Mouse (Mus musculus): ENCODE results near the gene Gm20388. TPM values are rescaled to one million over a fixed set of nuclear protein-coding genes. Genes with fewer than 3 reads are reported as not detected.
A peak's percentile ranks its signal among the peaks of the same experiment; 100 is the strongest.

Gene Gm20388
- polyA plus RNA-seq, 1 experiment from 2014 or later = not detected

DNA sequence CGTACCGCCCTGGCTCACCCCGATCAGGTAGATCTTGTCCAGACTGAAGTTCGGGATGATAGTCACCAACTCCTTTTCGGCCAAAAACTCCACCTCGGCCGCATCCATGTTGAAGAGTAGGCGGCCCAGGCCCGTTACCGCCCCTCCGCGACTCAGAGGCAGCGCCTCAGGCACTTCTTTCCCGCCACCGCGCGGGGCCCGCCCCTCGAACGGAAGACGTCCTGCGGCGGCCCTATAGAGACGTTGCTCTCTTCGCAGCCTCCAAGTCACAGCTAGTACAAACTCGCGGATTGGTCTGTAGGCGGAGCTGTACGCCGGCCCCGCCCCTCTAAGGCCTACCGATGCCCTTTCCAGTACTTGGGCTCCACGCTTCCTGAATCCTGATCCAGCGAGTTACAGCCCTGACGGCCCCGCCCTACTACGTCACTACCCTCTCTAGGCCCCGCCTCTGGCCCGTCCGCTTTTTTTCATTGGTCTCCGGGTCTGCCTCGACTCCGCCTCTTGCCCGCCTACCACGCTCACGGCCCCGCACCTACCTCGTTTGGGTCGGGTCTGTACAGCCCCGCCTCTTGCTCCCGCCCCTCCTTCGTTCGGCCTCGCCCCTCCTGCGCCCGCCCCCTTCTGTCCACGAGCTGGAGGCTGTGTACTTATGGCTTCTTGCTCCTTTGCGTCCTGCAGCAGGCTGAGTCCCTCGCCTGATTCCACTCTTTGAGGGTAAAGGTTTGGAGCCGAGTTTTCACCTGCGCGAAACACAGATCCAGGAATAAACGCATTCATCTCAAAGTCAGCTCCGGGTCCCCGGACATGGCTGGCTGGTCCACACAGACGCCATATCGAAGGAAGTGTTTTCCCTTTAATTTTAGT is 678.5 kb downstream of the Gm20388 start, which contains the start of gene Gins2:
Gene Gins2, minus strand, starts transcription at position 397 of the 864 bp plus-strand sequence.
- H3K9ac ChIP-seq (ENCODE audit: low read length) = peak within 1 kb of the TSS; percentile 91
- peaks cover 29% of the 10 kb centered on the region for H3K36me3 ChIP-seq (ENCODE audit: control insufficient read depth, insufficient read depth, low read length)
- H3K9me3 ChIP-seq (ENCODE audit: control insufficient read depth, low read length) = no peaks in the 10 kb centered on the region
- H3K4me1 ChIP-seq (ENCODE audit: control insufficient read depth in 2 of 2, insufficient read depth in 2 of 2, low read length in 2 of 2) = peaks cover 8 to 27% of the 10 kb centered on the region in 2 experiments; a peak in 3 of 4 replicates
- peak within 1 kb of the TSS; percentile 54 to 89 for H3K27ac ChIP-seq (replicated peaks in 1 of 2; ENCODE audit: control insufficient read depth in 1 of 2, insufficient read depth in 1 of 2, low read depth in 2 of 2, low read length in 2 of 2)
- H3K4me2 ChIP-seq (ENCODE audit: low read length) = peak within 1 kb of the TSS; percentile 93
- H3K27me3 ChIP-seq (ENCODE audit: control insufficient read depth, insufficient read depth, low read length) = no peaks in the 10 kb centered on the region
- H3K4me3 ChIP-seq (ENCODE audit: control insufficient read depth in 1 of 2, insufficient read depth in 1 of 2, low read depth in 1 of 2, low read length in 2 of 2) = peak within 1 kb of the TSS; percentile 58 to 76
- WGBS = under 1% methylated on average over 67 of the region's 67 CpGs
- ATAC-seq (ENCODE audit: insufficient number of reproducible peaks, insufficient read depth, low FRiP score, low read depth) = peak; percentile 97

DNA sequence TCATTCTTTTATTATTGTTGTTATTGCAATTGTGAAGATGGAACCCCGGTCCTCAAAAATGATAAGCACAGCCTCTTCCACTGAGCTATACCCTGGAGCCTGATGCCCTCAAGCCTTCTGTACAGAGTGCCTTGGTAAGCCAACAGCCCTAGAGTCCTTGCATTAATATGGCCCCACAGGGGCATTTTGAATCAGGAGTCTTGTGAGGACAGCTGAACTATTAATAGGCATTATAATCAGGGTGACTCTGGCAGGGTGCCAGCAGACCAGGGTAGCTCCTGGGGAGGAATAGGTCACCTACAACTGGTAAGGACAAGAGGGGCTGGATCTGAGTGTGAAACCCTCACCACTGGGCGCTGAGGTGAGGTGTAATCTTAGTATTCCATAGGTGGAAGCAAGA is 679.3 kb downstream of the Gm20388 start:
- Histone ChIP-seq H3K36me3 (ENCODE audit: control insufficient read depth, insufficient read depth, low read length) (peaks cover 22% of the 10 kb centered on the region), H3K27me3 (ENCODE audit: control insufficient read depth, insufficient read depth, low read length) (no peaks in the 10 kb centered on the region), H3K4me2 (ENCODE audit: low read length) (peak overlapping the region; percentile 81), H3K9ac (ENCODE audit: low read length) (peak overlapping the region; percentile 71), H3K4me1 (ENCODE audit: control insufficient read depth in 2 of 2, insufficient read depth in 2 of 2, low read length in 2 of 2) (peaks cover 8 to 27% of the 10 kb centered on the region in 2 experiments; a peak in 3 of 4 replicates), H3K9me3 (ENCODE audit: control insufficient read depth, low read length) (0 out of 2 replicates have a peak, but pooled peaks cover 2% of the 10 kb centered on the region), H3K4me3 (ENCODE audit: control insufficient read depth in 1 of 2, insufficient read depth in 1 of 2, low read depth in 1 of 2, low read length in 2 of 2) (peak overlapping the region; percentile 48 to 58; a peak in 3 of 4 replicates), H3K27ac (replicated peaks in 1 of 2; ENCODE audit: control insufficient read depth in 1 of 2, insufficient read depth in 1 of 2, low read depth in 2 of 2, low read length in 2 of 2) (peak overlapping the region; percentile 54 to 89)
- 27% methylated on average over 2 of the region's 2 CpGs for WGBS
- 0 out of 2 replicates have a peak, but pooled peaks have one; percentile 2 for ATAC-seq (ENCODE audit: insufficient number of reproducible peaks, insufficient read depth, low FRiP score, low read depth)

DNA sequence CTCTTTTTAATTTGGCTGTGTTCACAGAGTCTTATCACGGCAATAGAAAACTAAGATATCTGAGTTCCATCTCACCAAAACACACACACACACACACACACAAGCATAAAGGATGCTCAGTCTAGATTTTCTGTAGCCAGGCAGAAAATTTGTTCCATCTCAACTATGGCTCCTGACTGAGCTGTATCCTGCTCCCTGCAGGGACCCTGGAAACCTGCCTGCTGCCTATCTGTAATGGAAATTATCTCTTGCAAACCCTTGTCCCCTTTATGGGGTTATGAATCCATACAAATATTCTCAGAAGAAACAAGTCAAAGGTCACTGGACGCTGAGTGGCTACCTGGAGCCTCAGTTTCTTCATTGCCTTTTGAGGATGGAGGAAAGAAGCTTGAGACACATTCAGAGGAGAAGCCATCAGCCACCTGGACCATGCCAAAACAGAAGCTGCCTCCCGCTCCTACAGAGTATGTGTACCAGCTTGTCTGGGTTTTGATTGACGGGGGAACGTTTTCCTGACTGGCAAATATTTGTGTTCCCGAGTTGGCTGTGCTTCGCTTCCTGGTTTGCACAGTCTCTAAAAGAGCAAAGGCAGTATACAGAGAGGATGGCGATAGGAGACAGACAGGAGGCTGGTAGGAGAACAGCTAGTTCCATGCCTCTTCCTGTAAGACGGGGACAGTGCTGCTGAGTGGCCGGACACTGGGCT is 681.1 kb downstream of the Gm20388 start:
- H3K27ac ChIP-seq (replicated peaks in 1 of 2; ENCODE audit: control insufficient read depth in 1 of 2, insufficient read depth in 1 of 2, low read depth in 2 of 2, low read length in 2 of 2) = no peak overlapping the region
- H3K9me3 ChIP-seq (ENCODE audit: control insufficient read depth, low read length) = 0 out of 2 replicates have a peak, but pooled peaks cover 2% of the 10 kb centered on the region
- no peak overlapping the region for H3K4me2 ChIP-seq (ENCODE audit: low read length)
- ATAC-seq (ENCODE audit: insufficient number of reproducible peaks, insufficient read depth, low FRiP score, low read depth) = no peak
- peaks cover 6% of the 10 kb centered on the region for H3K36me3 ChIP-seq (ENCODE audit: control insufficient read depth, insufficient read depth, low read length)
- H3K4me1 ChIP-seq (ENCODE audit: control insufficient read depth in 2 of 2, insufficient read depth in 2 of 2, low read length in 2 of 2) = peaks cover 8 to 27% of the 10 kb centered on the region in 2 experiments; a peak in 3 of 4 replicates
- no peak overlapping the region for H3K9ac ChIP-seq (ENCODE audit: low read length)
- H3K27me3 ChIP-seq (ENCODE audit: control insufficient read depth, insufficient read depth, low read length) = no peaks in the 10 kb centered on the region
- 62% methylated on average over 10 of the region's 10 CpGs for WGBS
- no peak overlapping the region for H3K4me3 ChIP-seq (ENCODE audit: control insufficient read depth in 1 of 2, insufficient read depth in 1 of 2, low read depth in 1 of 2, low read length in 2 of 2)

DNA sequence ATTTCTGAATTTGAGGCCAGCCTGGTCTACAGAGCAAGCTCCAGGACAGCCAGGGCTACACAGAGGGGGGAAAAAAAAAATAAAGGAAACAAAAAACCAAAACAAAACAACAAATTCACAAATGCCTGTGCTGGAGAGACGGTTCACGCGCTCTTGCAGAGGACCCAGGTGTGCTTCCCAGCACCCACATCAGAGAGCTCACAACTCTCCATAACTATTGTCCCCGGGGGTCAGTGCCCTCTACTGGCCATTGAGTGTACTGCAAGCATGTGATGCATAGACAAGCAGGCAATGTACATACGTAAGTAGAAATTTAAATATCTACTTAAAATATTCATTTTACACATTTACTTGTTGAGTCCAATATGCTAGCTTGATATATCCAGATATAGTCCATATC is 683.9 kb downstream of the Gm20388 start:
- peaks cover 8 to 26% of the 10 kb centered on the region in 2 experiments; a peak in 3 of 4 replicates for H3K4me1 ChIP-seq (ENCODE audit: control insufficient read depth in 2 of 2, insufficient read depth in 2 of 2, low read length in 2 of 2)
- 81% methylated on average over 5 of the region's 5 CpGs for WGBS
- no peak overlapping the region for H3K27ac ChIP-seq (replicated peaks in 1 of 2; ENCODE audit: control insufficient read depth in 1 of 2, insufficient read depth in 1 of 2, low read depth in 2 of 2, low read length in 2 of 2)
- ATAC-seq (ENCODE audit: insufficient number of reproducible peaks, insufficient read depth, low FRiP score, low read depth) = no peak
- H3K36me3 ChIP-seq (ENCODE audit: control insufficient read depth, insufficient read depth, low read length) = no peaks in the 10 kb centered on the region
- no peak overlapping the region for H3K4me3 ChIP-seq (ENCODE audit: control insufficient read depth in 1 of 2, insufficient read depth in 1 of 2, low read depth in 1 of 2, low read length in 2 of 2)
- no peak overlapping the region for H3K4me2 ChIP-seq (ENCODE audit: low read length)
- 0 out of 2 replicates have a peak, but pooled peaks cover 2% of the 10 kb centered on the region for H3K9me3 ChIP-seq (ENCODE audit: control insufficient read depth, low read length)
- no peak overlapping the region for H3K9ac ChIP-seq (ENCODE audit: low read length)
- H3K27me3 ChIP-seq (ENCODE audit: control insufficient read depth, insufficient read depth, low read length) = no peaks in the 10 kb centered on the region

DNA sequence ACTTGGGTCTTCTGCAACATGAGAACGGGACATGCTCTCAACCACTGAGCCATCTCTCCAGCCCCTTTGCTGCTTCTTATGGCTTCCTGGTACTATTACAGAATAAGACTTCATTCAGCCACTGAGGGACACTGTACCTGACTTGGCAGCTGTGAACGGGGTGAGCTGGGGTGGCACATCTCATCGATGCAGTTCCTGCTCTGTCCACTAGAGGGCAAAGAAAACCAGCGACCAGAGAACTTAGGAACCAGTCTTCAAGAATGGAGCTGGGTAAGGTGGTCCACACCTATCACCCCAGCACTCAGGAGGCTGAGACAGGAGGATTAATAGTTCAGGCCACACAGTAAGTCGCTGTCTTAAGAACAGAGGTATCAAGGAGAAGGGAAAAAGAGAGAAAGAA is 685.3 kb downstream of the Gm20388 start:
- Histone ChIP-seq H3K36me3 (ENCODE audit: control insufficient read depth, insufficient read depth, low read length) (no peaks in the 10 kb centered on the region), H3K4me2 (ENCODE audit: low read length) (no peak overlapping the region), H3K4me3 (ENCODE audit: control insufficient read depth in 1 of 2, insufficient read depth in 1 of 2, low read depth in 1 of 2, low read length in 2 of 2) (no peak overlapping the region), H3K27me3 (ENCODE audit: control insufficient read depth, insufficient read depth, low read length) (no peaks in the 10 kb centered on the region), H3K27ac (replicated peaks in 1 of 2; ENCODE audit: control insufficient read depth in 1 of 2, insufficient read depth in 1 of 2, low read depth in 2 of 2, low read length in 2 of 2) (no peak overlapping the region), H3K9ac (ENCODE audit: low read length) (no peak overlapping the region), H3K4me1 (ENCODE audit: control insufficient read depth in 2 of 2, insufficient read depth in 2 of 2, low read length in 2 of 2) (peaks cover 8 to 19% of the 10 kb centered on the region in 2 experiments; a peak in 3 of 4 replicates), H3K9me3 (ENCODE audit: control insufficient read depth, low read length) (0 out of 2 replicates have a peak, but pooled peaks cover 2% of the 10 kb centered on the region)
- WGBS = 12% methylated on average over 5 of the region's 5 CpGs
- ATAC-seq (ENCODE audit: insufficient number of reproducible peaks, insufficient read depth, low FRiP score, low read depth) = no peak

DNA sequence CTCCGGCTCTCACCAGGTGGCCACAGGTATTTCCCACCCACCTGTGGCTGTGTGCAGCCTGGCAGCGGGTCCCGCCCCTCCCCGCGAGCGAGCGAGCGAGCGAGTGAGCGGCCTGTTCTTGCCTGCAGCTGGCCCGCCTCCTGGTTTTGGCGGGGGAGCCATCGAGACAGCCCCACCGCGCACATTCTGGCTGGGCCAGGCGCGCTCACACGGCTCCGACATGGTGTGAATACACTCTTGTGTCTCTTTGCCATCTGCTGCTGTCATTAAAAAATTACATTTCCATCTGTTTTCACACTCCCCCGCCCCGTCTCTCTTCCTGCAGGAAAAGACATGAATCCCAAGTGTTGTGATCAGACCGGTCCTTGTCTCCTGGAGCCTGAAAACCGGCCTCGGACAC is 687.9 kb downstream of the Gm20388 start:
- no peak for ATAC-seq (ENCODE audit: insufficient number of reproducible peaks, insufficient read depth, low FRiP score, low read depth)
- Histone ChIP-seq H3K27ac (replicated peaks in 1 of 2; ENCODE audit: control insufficient read depth in 1 of 2, insufficient read depth in 1 of 2, low read depth in 2 of 2, low read length in 2 of 2) (no peak overlapping the region), H3K4me1 (ENCODE audit: control insufficient read depth in 2 of 2, insufficient read depth in 2 of 2, low read length in 2 of 2) (peaks cover 0 to 3% of the 10 kb centered on the region in 2 experiments; a peak in 1 of 4 replicates), H3K9me3 (ENCODE audit: control insufficient read depth, low read length) (0 out of 2 replicates have a peak, but pooled peaks cover 2% of the 10 kb centered on the region), H3K4me2 (ENCODE audit: low read length) (peak overlapping the region; percentile 40), H3K36me3 (ENCODE audit: control insufficient read depth, insufficient read depth, low read length) (no peaks in the 10 kb centered on the region), H3K27me3 (ENCODE audit: control insufficient read depth, insufficient read depth, low read length) (no peaks in the 10 kb centered on the region), H3K4me3 (ENCODE audit: control insufficient read depth in 1 of 2, insufficient read depth in 1 of 2, low read depth in 1 of 2, low read length in 2 of 2) (no peak overlapping the region), H3K9ac (ENCODE audit: low read length) (no peak overlapping the region)
- 35% methylated on average over 24 of the region's 24 CpGs for WGBS

DNA sequence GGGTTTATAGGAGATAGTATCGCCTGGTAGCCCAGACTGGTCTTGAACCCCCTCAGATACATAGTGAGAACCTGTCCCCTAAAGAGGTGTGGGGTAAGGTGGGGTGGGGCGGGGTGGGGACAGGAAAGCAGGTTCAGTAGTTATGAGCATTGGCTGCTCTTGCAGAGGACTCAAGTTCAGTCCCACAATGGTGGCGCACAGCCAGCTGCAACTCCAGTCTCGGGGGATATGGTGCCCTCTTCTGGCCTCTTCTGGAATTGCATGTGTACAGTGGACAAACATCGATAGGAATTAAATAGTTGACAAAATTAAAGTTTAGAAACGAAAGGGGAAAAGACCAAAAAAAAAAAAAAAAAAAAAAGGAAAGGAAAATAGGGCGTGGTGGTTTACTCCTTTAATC is 688.9 kb downstream of the Gm20388 start:
- H3K27me3 ChIP-seq (ENCODE audit: control insufficient read depth, insufficient read depth, low read length) = no peaks in the 10 kb centered on the region
- no peak overlapping the region for H3K27ac ChIP-seq (replicated peaks in 1 of 2; ENCODE audit: control insufficient read depth in 1 of 2, insufficient read depth in 1 of 2, low read depth in 2 of 2, low read length in 2 of 2)
- no peaks in the 10 kb centered on the region for H3K36me3 ChIP-seq (ENCODE audit: control insufficient read depth, insufficient read depth, low read length)
- H3K4me1 ChIP-seq (ENCODE audit: control insufficient read depth in 2 of 2, insufficient read depth in 2 of 2, low read length in 2 of 2) = peaks cover 0 to 3% of the 10 kb centered on the region in 2 experiments; a peak in 1 of 4 replicates
- H3K9ac ChIP-seq (ENCODE audit: low read length) = no peak overlapping the region
- H3K9me3 ChIP-seq (ENCODE audit: control insufficient read depth, low read length) = 0 out of 2 replicates have a peak, but pooled peaks cover 2% of the 10 kb centered on the region
- no peak overlapping the region for H3K4me2 ChIP-seq (ENCODE audit: low read length)
- 48% methylated on average over 7 of the region's 7 CpGs for WGBS
- no peak for ATAC-seq (ENCODE audit: insufficient number of reproducible peaks, insufficient read depth, low FRiP score, low read depth)
- no peak overlapping the region for H3K4me3 ChIP-seq (ENCODE audit: control insufficient read depth in 1 of 2, insufficient read depth in 1 of 2, low read depth in 1 of 2, low read length in 2 of 2)

All from heart, embryonic 14.5 days (tissue).